Mouse (Mus musculus) midbrain, embryonic 16.5 days (tissue): ENCODE measurements around the gene Sptbn4. TPM values are rescaled to one million over a fixed set of nuclear protein-coding genes. Genes with fewer than 3 reads are reported as not detected.

Experiments used
- ATAC-seq: fragments of 200-750 bp; cut with Nextera tagmentation; 2 replicates; pipeline ENCODE4 v1.8.0; 2017; ENCODE audit warnings: moderate TSS enrichment
- H3K27ac ChIP-seq: fragments of 300-500 bp; sonication (generic); 2 replicates; pipeline ENCODE4 v1.5.1; 2014; ENCODE audit warnings: mild to moderate bottlenecking, low read length, mixed read lengths
- H3K27me3 ChIP-seq: fragments of 300-500 bp; sonication (generic); 2 replicates; pipeline ENCODE4 v1.6.1; 2014; ENCODE audit warnings: low read depth, low read length, mixed read lengths; ENCODE audit not compliant: control insufficient read depth, insufficient read depth
- H3K36me3 ChIP-seq: fragments of 300-500 bp; sonication (generic); 2 replicates; pipeline ENCODE4 v1.6.1; 2014; ENCODE audit warnings: mild to moderate bottlenecking, low read length, moderate library complexity, mixed read lengths; ENCODE audit not compliant: control insufficient read depth, insufficient read depth
- H3K4me1 ChIP-seq: fragments of 300-500 bp; sonication (generic); 2 replicates; pipeline ENCODE4 v1.6.1; 2014; ENCODE audit warnings: mild to moderate bottlenecking, low read length, mixed read lengths; ENCODE audit not compliant: control insufficient read depth, insufficient read depth
- H3K4me2 ChIP-seq: fragments of 300-500 bp; sonication (generic); 2 replicates; pipeline ENCODE4 v1.6.1; 2014; ENCODE audit warnings: mild to moderate bottlenecking, low read length, mixed read lengths
- H3K4me3 ChIP-seq: fragments of 300-500 bp; sonication (generic); 2 replicates; pipeline ENCODE4 v1.5.1; 2014; ENCODE audit warnings: low read depth, mild to moderate bottlenecking, low read length, moderate library complexity, mixed read lengths
- H3K9ac ChIP-seq: fragments of 300-500 bp; sonication (generic); 2 replicates; pipeline ENCODE4 v1.6.1; 2014; ENCODE audit warnings: low read depth, low read length, mixed read lengths
- H3K9me3 ChIP-seq: fragments of 300-500 bp; sonication (generic); replicated peaks from 2 replicates; pipeline ENCODE4 v1.6.1; 2014; ENCODE audit warnings: mild to moderate bottlenecking, low read length, mixed read lengths; ENCODE audit not compliant: control insufficient read depth, poor library complexity, severe bottlenecking
- WGBS: fragments of 180-500 bp; shearing (Covaris S2); extraction: QIAGEN DNeasy Blood & Tissue Kit; methylation state at CpG from one replicate; pipeline ENCODE4 v1.1.7; 2014; 5-methylcytosine and 5-hydroxymethylcytosine counted together
- polyA plus RNA-seq: library from polyadenylated mRNA; unstranded; fragments of >200 nt; fragmentation: Nextera tagmentation; extraction: Ambion mirVana; gene quantifications from 2 replicates; pipeline ENCODE4 v1.2.1, GENCODE M21; 2015

Gene Sptbn4
- polyA plus RNA-seq, 1 experiment from 2014 or later = 3.1 TPM

- Histone ChIP-seq H3K27me3 (peaks cover 14% of the 10 kb centered on the region), H3K36me3 (0 out of 2 replicates have a peak, but pooled peaks cover 2% of the 10 kb centered on the region), H3K27ac (no peak within 1 kb of the TSS), H3K4me2 (peak within 1 kb of the TSS; percentile 70), H3K4me1 (peaks cover 17% of the 10 kb centered on the region), H3K4me3 (peak within 1 kb of the TSS; percentile 53), H3K9me3 (no peaks in the 10 kb centered on the region), H3K9ac (peak within 1 kb of the TSS; percentile 68)
- no peak for ATAC-seq
- 10% methylated on average over 27 of the region's 27 CpGs for WGBS
Observed at GRCm38 (mm10) chr7:27356861-27357594, 90.5 kb downstream of the Sptbn4 start, which contains the start of gene Gm20479. Gm20479 (minus strand) TSS chr7:27357419.

GRCm38 (mm10) chr7:27356248-27356647 lies 91.2 kb downstream of the Sptbn4 start:
- peak; percentile 32 for ATAC-seq
- H3K9ac ChIP-seq = peak overlapping the region; percentile 68
- H3K36me3 ChIP-seq = 0 out of 2 replicates have a peak, but pooled peaks cover 2% of the 10 kb centered on the region
- no peak overlapping the region for H3K27ac ChIP-seq
- peak overlapping the region; percentile 70 for H3K4me2 ChIP-seq
- H3K4me1 ChIP-seq = peaks cover 15% of the 10 kb centered on the region
- H3K4me3 ChIP-seq = peak overlapping the region; percentile 53
- no peaks in the 10 kb centered on the region for H3K9me3 ChIP-seq
- 2% methylated on average over 16 of the region's 16 CpGs for WGBS
- peaks cover 14% of the 10 kb centered on the region for H3K27me3 ChIP-seq

DNA sequence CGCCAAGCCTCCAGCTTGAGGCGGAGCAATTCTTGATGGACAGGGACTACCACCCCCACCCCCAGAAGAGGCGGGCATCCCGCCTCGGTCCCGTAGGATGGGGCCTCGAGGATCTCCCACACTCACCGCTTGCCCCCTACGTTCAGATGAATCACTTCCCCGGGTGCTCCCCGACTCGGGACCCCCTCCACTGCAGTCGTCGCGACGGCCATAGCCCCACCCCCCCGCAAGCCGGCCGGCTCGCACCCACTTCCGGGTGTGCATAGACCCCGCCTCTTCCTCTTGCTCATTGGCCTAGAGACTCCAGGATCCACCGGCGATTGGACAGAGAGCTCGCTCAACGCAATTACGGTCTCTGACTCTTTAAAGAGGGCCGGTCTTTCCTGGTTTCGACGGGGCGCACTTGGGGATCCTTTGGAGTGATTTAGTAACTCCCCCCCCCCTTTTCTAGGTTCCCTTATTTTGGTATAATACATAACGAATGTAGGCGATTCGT lies 91.7 kb downstream of the Sptbn4 start, which contains the start of gene Shkbp1:
Gene Shkbp1, minus strand, starts transcription at position 275 of the 496 bp plus-strand sequence.
- peak within 1 kb of the TSS; percentile 53 for H3K4me3 ChIP-seq
- H3K4me1 ChIP-seq = peaks cover 11% of the 10 kb centered on the region
- H3K27ac ChIP-seq = peak within 1 kb of the TSS; percentile 70
- peak within 1 kb of the TSS; percentile 70 for H3K4me2 ChIP-seq
- no peaks in the 10 kb centered on the region for H3K9me3 ChIP-seq
- 1% methylated on average over 34 of the region's 34 CpGs for WGBS
- peak within 1 kb of the TSS; percentile 68 for H3K9ac ChIP-seq
- H3K27me3 ChIP-seq = peaks cover 14% of the 10 kb centered on the region
- peak; percentile 93 for ATAC-seq
- H3K36me3 ChIP-seq = 0 out of 2 replicates have a peak, but pooled peaks cover 2% of the 10 kb centered on the region

- peaks cover 14% of the 10 kb centered on the region for H3K27me3 ChIP-seq
- no peaks in the 10 kb centered on the region for H3K9me3 ChIP-seq
- H3K4me2 ChIP-seq = peak overlapping the region; percentile 70
- H3K4me1 ChIP-seq = peaks cover 10% of the 10 kb centered on the region
- H3K36me3 ChIP-seq = peaks cover 4% of the 10 kb centered on the region; the same call in 1 of the 2 replicates
- ATAC-seq = peak; percentile 6; the same call in 1 of the 2 replicates
- WGBS = 6% methylated on average over 14 of the region's 14 CpGs
- H3K27ac ChIP-seq = peak overlapping the region; percentile 70
- peak overlapping the region; percentile 68 for H3K9ac ChIP-seq
- peak overlapping the region; percentile 53 for H3K4me3 ChIP-seq
Observed at GRCm38 (mm10) chr7:27355261-27355660, 92.2 kb downstream of the Sptbn4 start.

- peaks cover 14% of the 10 kb centered on the region for H3K27me3 ChIP-seq
- peaks cover 4% of the 10 kb centered on the region; the same call in 1 of the 2 replicates for H3K36me3 ChIP-seq
- 56% methylated on average over 4 of the region's 4 CpGs for WGBS
- H3K4me3 ChIP-seq = peak overlapping the region; percentile 53
- H3K4me2 ChIP-seq = peak overlapping the region; percentile 70
- ATAC-seq = no peak; the same call in 1 of the 2 replicates
- no peak overlapping the region for H3K27ac ChIP-seq
- peak overlapping the region; percentile 68 for H3K9ac ChIP-seq
- H3K9me3 ChIP-seq = no peaks in the 10 kb centered on the region
- peaks cover 10% of the 10 kb centered on the region for H3K4me1 ChIP-seq
Observed at GRCm38 (mm10) chr7:27354783-27355182, 92.7 kb downstream of the Sptbn4 start.

- H3K27me3 ChIP-seq = peaks cover 14% of the 10 kb centered on the region
- no peak overlapping the region for H3K27ac ChIP-seq
- H3K9me3 ChIP-seq = no peaks in the 10 kb centered on the region
- H3K36me3 ChIP-seq = peaks cover 7% of the 10 kb centered on the region; the same call in 1 of the 2 replicates
- H3K4me2 ChIP-seq = peak overlapping the region; percentile 70
- ATAC-seq = peak; percentile 36
- peak overlapping the region; percentile 39 for H3K9ac ChIP-seq
- peaks cover 10% of the 10 kb centered on the region for H3K4me1 ChIP-seq
- 29% methylated on average over 6 of the region's 6 CpGs for WGBS
- H3K4me3 ChIP-seq = peak overlapping the region; percentile 53
Observed at GRCm38 (mm10) chr7:27354144-27354543, 93.3 kb downstream of the Sptbn4 start.

- Histone ChIP-seq H3K4me1 (no peaks in the 10 kb centered on the region), H3K27me3 (no peaks in the 10 kb centered on the region), H3K27ac (no peak overlapping the region), H3K9ac (no peak overlapping the region), H3K9me3 (no peaks in the 10 kb centered on the region), H3K4me2 (no peak overlapping the region), H3K4me3 (no peak overlapping the region), H3K36me3 (peaks cover 24% of the 10 kb centered on the region)
- no peak for ATAC-seq
- 18% methylated on average over 6 of the region's 6 CpGs for WGBS
Observed at GRCm38 (mm10) chr7:27345444-27345843, 102.0 kb downstream of the Sptbn4 start.

DNA sequence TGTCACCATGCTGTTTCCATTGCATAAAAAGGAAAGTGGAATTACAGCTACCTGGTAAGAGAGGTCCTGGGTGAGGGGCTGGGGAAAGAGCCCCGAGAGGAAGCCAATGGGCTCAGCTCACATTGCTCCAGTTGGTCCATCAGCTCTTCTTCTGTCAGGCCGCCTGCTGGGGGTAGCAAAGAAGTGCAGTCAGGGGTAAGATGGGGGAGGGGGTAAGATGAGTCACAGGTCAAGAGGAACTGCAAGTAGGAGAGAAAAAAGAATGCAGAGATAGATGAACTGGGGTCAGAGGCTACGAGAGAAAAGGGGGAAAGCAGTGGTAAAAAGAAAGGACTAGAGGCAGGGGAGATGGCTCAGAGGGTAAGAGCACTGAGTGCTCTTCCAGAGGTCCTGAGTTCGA lies 104.9 kb downstream of the Sptbn4 start:
- Histone ChIP-seq H3K9ac (no peak overlapping the region), H3K27ac (no peak overlapping the region), H3K36me3 (peaks cover 8% of the 10 kb centered on the region), H3K27me3 (peaks cover under 1% of the 10 kb centered on the region), H3K9me3 (no peaks in the 10 kb centered on the region), H3K4me1 (peaks cover 19% of the 10 kb centered on the region), H3K4me2 (no peak overlapping the region), H3K4me3 (no peak overlapping the region)
- WGBS = 31% methylated on average over 4 of the region's 4 CpGs
- no peak for ATAC-seq

DNA sequence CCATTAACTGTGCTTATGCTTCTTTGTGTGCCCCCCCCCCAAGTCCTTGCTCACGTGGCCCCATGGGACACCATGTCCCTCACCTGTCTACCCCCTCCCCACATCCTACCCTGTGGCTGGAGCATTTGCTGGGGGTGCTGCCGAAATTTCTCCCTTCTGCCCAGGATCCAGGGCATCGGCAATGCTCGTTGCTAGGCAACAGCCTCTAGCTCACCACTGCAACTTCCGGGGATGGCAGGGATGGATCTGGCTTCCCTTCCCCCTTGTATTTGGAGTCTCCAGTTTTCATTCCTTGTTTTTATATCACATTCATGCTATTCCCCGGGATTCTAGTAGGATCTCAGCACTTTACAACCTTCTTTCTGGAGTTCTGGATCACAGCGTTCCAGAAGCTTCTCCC lies 108.0 kb downstream of the Sptbn4 start:
- Histone ChIP-seq H3K27me3 (peaks cover 22% of the 10 kb centered on the region), H3K36me3 (0 out of 2 replicates have a peak, but pooled peaks cover 3% of the 10 kb centered on the region), H3K4me1 (peaks cover 35% of the 10 kb centered on the region), H3K9me3 (no peaks in the 10 kb centered on the region), H3K4me3 (peak overlapping the region; percentile 36), H3K4me2 (peak overlapping the region; percentile 53), H3K27ac (peak overlapping the region; percentile 72), H3K9ac (peak overlapping the region; percentile 23)
- peak; percentile 55 for ATAC-seq
- 19% methylated on average over 7 of the region's 7 CpGs for WGBS
